Mouse (Mus musculus) MEL-GATA-1-ER (cell line): ENCODE data around the gene Clasp1.
"Not testable (repeated sequence)": the region's sequence is repeated elsewhere in the genome, so short reads cannot be mapped to it uniquely, and the experiment has no call there.

Experiments used
- DNase-seq: peaks from one replicate; pipeline ENCODE4 v3.0.0-alpha.2; 2012; ENCODE audit warnings: low read depth; ENCODE audit errors: extremely low read depth

Clasp1 gene

DNA sequence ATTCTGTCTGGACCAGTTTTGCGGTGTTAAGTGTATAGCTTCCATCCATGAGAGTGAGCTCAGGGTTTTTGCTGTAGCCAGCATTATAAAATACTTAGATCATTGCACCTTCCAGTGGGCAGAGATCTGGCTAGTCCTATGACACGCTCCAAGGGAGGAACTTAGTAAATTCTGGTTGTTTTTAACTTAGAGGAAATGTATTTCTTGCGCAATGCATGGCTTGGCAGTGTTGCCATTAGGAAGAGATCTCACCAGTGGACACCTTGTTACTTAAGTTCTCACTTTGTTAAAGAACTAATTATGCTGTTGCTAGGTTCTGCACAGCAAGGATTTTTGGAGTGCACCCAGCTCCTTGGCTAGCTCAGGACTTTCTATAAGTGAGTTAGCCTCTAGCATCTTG, 178.8 kb downstream of the Clasp1 start:
- no peak for DNase-seq

DNA sequence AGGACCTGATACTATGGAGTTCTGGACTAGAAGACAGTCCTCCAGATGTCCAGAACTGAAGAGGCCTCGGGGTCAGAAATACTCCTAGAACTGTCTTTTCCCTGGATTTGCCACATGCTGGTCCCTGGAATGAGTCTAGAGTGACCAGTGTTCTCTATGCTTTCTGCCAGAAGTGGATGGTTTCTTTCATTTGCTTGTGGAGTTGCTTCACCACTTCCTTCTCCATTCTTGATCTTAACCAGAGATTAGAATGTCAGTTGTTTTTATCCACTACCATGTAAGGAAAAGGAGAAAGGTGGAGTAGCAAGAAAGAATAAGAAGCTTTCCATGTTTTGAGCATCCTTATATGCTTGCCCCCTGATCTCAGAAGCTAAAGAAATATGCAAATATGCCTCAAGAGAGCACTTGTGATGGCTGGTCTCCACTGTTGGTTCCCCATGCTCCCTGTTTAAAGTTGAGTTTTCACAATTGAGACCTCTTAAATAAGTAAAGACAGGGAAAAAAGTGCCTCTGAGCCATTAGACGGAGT, 191.4 kb downstream of the Clasp1 start:
- no peak for DNase-seq

DNA sequence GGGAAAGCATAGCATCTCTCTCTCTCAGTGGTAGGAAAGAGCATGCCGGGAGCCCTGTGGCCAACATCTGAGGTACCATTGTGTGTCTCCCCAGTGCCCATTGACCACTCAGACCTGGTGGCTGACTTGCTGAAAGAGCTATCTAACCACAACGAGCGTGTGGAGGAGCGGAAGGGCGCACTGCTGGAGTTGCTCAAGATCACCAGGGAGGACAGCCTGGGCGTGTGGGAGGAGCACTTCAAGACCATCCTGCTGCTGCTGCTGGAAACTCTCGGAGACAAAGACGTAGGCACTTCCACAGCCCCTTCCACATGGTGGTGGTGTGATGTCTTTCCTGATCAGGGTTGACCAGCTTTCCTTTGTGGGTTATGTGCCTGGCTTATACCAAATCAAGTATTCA, 192.3 kb downstream of the Clasp1 start:
- no peak for DNase-seq

- DNase-seq = no peak
These were observed 200.9 kb downstream of the Clasp1 start for GRCm38 (mm10) chr1:118589721-118590120.

- DNase-seq = no peak
These were observed 204.1 kb downstream of the Clasp1 start for GRCm38 (mm10) chr1:118592933-118593332.

- no peak for DNase-seq
These were observed 206.5 kb downstream of the Clasp1 start for GRCm38 (mm10) chr1:118595395-118595794.

GRCm38 (mm10) chr1:118597475-118598213, 208.8 kb downstream of the Clasp1 start:
- DNase-seq = no peak

- no peak for DNase-seq
These were observed 209.5 kb downstream of the Clasp1 start for GRCm38 (mm10) chr1:118598339-118598738.

DNA sequence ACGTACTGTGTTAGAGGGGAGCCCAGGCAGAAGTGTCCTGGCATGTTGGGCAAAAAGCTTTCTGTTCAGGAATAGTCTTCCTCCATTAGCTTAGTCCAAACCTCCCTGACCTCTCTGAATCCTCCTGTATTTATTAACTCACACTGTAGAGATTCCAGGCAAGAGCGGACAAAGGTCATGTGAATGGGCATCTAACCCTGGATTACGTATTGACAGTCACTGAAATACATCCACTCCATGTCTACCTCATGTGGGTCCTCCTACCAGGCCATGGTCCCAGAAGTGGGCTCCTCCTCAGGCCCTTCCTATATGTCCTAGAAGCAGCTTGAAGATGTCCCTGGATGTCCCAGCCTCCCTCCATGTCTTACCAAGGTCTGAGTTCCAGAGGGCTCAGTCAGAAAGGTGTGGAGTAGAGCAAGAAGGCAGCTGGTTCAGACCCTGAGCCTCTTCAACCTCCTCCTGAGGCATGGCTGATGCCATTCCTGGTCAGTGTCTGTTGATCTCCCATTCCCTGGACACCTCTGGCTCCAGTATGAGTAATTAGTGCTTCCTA, 224.8 kb downstream of the Clasp1 start:
- DNase-seq = no peak

DNA sequence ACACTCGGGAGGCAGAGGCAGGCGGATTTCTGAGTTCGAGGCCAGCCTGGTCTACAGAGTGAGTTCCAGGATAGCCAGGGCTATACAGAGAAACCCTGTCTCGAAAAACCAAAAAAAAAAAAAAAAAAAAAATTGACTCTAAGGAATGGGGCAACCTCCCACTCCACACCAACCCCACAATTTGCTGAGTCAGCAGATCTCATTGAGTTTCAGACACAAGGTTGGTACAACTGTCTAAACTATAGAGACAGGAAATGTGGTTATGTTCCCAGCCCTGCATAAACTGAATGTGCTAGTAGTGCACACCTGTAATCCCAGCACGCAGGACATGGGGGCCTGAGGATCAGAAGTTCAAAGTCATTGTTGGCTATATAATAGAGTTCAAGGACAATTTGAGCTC, 232.2 kb downstream of the Clasp1 start:
- DNase-seq = not testable (repeated sequence)

GRCm38 (mm10) chr1:118622857-118623256, 234.0 kb downstream of the Clasp1 start:
- no peak for DNase-seq

DNA sequence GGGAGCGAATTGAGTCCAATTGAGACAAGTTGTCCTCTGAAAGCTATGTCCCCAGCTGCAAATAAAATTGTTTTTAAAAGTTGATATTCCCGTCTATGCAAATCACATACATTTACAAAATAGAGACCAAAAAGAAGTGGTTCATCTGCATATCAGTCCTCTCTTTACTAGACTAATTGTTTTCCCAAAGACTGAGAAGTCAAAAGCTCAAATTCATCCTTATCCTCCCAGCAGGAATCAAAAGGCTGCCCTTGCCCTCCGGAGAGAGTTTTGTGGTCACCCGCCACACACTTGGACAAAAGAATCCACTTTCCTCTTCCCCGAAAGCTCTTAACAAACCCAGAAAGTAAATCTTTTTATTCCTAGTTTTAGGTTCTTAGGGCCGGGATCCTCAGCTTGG, 236.6 kb downstream of the Clasp1 start:
- no peak for DNase-seq

- DNase-seq = no peak
These were observed 237.1 kb downstream of the Clasp1 start for GRCm38 (mm10) chr1:118625921-118626320.

DNA sequence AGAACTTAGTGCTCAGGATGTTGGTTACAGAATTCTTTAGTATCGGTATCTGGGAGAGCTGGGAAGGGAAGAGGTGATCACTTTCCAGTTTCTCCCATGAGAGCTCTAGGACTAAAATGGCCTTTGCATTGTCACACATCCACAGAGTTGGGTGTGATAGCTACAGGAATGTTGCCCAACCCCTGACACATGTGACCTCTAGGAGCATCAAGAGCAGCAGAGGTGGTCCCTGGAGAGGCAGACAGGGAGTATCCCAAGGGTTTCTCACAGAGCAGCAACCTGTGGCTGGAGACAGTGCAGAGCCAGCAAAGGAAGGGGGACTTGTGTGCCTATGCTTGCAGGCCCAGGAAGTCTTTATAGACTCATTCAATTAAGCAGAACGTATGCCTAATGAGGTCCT, 237.6 kb downstream of the Clasp1 start:
- no peak for DNase-seq

GRCm38 (mm10) chr1:118627781-118628464, 239.1 kb downstream of the Clasp1 start, which contains the start of gene Tfcp2l1:
Gene Tfcp2l1 (plus strand): TSS chr1:118627945.
- no peak for DNase-seq

DNA sequence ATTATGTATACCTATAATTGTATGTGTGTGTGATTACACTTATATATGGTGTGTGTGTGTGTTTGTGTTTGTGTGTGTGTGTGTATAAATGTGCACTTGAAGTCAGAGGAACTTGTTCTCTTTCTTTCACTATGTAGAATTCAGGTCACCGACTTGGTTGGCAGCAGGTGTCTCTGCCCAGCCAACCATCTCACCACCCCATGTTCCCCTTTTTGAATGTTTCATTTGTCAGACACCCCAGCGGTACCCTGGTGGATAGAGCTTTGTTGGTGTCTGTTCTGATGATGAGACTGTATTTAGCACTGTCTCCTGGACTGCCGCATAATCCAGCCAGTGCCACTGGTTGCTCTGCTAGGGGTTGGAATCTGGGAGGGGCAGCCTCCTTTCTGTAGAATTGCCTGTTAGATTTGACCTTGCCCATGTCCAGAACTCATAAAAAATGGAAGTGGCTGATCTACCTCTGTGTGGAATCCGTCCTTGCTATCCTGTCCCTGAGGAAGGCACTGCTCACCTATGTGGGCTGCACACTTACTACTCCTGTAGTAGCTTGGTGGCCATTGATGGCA, 244.6 kb downstream of the Clasp1 start:
- DNase-seq = no peak

DNA sequence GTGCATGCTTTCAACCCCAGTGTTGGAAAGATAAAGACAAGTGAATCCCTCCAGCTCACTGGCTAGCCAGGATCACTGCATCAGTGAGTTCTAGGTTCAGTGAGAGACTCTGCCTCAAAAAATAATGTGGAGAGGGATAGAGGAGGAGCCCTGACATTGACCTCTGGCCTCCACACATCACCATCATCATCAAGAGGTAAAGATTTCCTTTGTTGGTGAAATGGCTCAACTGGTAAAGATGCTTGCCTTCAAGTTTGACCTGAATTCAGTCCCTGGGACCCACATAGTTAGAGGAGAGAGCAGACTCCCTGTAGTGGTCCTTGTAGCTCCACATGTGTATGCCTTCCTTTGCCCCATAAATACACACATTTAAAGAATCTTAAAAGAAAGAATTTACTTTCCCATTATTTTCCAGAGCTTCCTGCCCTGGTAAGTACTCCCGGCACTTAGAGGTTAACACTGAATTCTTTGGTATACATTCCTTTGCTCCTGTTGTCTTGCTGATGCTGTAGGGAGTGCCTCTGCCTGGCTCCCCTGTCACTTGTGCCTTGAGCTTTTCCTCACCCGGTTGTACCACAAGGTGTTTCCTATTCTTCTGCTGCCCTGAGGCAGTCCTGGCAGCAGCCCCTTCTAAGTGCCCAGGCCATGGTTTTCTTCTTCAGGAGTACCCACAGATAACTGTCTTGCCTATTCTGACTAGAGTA, 253.6 kb downstream of the Clasp1 start:
- no peak for DNase-seq

DNA sequence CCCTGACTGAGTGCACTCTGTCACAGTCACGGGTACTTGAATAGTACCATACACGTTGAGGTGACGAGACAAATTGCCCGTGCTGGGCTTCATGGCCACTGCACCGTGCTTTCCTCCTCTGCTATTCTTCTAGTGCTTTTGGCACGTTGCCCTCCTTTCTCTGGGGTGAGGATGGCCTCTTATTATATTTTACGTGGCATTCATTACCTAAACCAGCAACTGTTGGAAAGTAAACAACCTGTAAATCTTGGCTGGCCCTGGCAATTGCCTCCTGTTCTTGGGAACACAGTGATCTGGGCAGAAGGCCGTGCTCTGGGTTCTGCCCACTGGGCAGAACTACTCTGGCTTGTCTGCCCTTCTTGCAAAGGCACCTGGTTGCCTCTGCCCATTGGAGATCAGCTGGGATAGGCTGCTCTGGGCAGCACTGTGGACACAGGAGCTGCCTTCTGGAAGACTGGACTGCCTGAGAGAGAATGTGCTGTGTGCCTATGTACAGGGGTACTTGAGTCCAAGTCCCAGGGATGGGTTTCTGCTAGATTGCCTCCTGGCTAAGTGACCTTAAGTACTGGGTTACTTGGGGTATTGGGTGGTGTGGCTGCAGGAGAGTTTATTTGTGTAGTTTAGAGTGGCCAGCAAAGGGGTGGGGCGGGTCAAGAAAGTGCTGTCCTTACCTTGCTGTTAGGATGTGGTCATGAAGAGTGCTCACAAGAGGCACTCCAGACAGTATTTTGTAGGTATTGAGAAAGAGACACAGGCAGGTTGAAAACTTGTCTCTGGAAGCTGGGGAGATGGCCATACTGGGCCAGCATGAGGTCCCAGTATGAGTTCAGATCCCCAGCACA, 254.5 kb downstream of the Clasp1 start:
- no peak for DNase-seq

DNA sequence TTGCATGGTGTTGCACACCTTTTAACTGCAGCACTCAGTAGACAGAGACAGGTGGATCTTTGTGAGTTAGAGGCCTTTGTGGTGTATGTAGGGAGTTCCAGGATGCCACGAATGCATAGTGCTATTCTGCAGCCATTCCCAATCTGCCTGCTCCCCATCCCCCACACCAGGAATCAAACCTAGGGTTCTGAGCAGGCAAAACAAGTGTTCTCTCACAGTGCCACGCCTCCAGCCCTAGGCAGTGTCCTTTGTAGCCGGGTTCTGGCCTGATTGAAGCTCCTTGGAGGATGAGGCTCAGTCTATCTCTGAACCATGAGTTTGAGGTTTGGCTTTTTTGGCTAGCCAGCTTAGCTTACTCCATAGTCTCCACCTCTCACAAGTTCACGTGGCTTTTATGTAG, 256.8 kb downstream of the Clasp1 start:
- no peak for DNase-seq

GRCm38 (mm10) chr1:118648015-118648414, 259.2 kb downstream of the Clasp1 start:
- no peak for DNase-seq
